Mouse (Mus musculus): ENCODE measurements at regions not wholly inside any gene's neighbourhood (a gene's known extent, or its start where the extent isn't known, plus 50 kb on each side); places are given as distances from the start of the nearest gene placed in this dataset.

- DNase-seq (ENCODE audit: low spot score) = no peak
- Histone ChIP-seq H3K4me2 (ENCODE audit: low read depth, severe bottlenecking) (no peak overlapping the region), H3K27ac (replicated peaks; ENCODE audit: low read depth, low read length) (no peak overlapping the region), H3K4me3 (ENCODE audit: low read depth, low read length) (no peak overlapping the region), H3K27me3 (ENCODE audit: control insufficient read depth, insufficient read depth, low read length) (no peaks in the 10 kb centered on the region), H3K9me3 (ENCODE audit: control insufficient read depth, low read length) (no peaks in the 10 kb centered on the region), H3K4me1 (ENCODE audit: control insufficient read depth, insufficient read depth, low read length) (peaks cover 4% of the 10 kb centered on the region; the same call in 1 of the 2 replicates), H3K36me3 (ENCODE audit: control insufficient read depth, insufficient read depth, low read length) (no peaks in the 10 kb centered on the region), H3K9ac (ENCODE audit: low read length) (no peak overlapping the region)
- WGBS = 87% methylated on average over 17 of the region's 17 CpGs
- no peak for ATAC-seq (ENCODE audit: insufficient number of reproducible peaks, low FRiP score, low TSS enrichment, low read depth)
Measured at GRCm38 (mm10) chr16:73367226-73367840, 1044.3 kb downstream of the Robo2 start.

- ATAC-seq (ENCODE audit: insufficient number of reproducible peaks, low FRiP score, low TSS enrichment, low read depth) (peak; percentile 44; the same call in 1 of the 2 replicates), DNase-seq (ENCODE audit: low spot score) (peak; percentile 45)
- no peak overlapping the region for H3K27ac ChIP-seq (replicated peaks; ENCODE audit: low read depth, low read length)
- no peaks in the 10 kb centered on the region for H3K4me1 ChIP-seq (ENCODE audit: control insufficient read depth, insufficient read depth, low read length)
- H3K4me2 ChIP-seq (ENCODE audit: low read depth, severe bottlenecking) = no peak overlapping the region
- no peak overlapping the region for H3K4me3 ChIP-seq (ENCODE audit: low read depth, low read length)
- no peaks in the 10 kb centered on the region for H3K36me3 ChIP-seq (ENCODE audit: control insufficient read depth, insufficient read depth, low read length)
- WGBS = 22% methylated on average over 5 of the region's 5 CpGs
- no peaks in the 10 kb centered on the region for H3K27me3 ChIP-seq (ENCODE audit: control insufficient read depth, insufficient read depth, low read length)
- no peak overlapping the region for H3K9ac ChIP-seq (ENCODE audit: low read length)
- no peaks in the 10 kb centered on the region for H3K9me3 ChIP-seq (ENCODE audit: control insufficient read depth, low read length)
Measured at GRCm38 (mm10) chr16:73350698-73351097, 1042.6 kb downstream of the Robo1 start.

GRCm38 (mm10) chr16:73343941-73344340 lies 1035.8 kb downstream of the Robo1 start:
- Histone ChIP-seq H3K4me2 (ENCODE audit: low read depth, severe bottlenecking) (no peak overlapping the region), H3K27me3 (ENCODE audit: control insufficient read depth, insufficient read depth, low read length) (no peaks in the 10 kb centered on the region), H3K27ac (replicated peaks; ENCODE audit: low read depth, low read length) (no peak overlapping the region), H3K4me1 (ENCODE audit: control insufficient read depth, insufficient read depth, low read length) (no peaks in the 10 kb centered on the region), H3K9ac (ENCODE audit: low read length) (no peak overlapping the region), H3K9me3 (ENCODE audit: control insufficient read depth, low read length) (no peaks in the 10 kb centered on the region), H3K4me3 (ENCODE audit: low read depth, low read length) (no peak overlapping the region), H3K36me3 (ENCODE audit: control insufficient read depth, insufficient read depth, low read length) (no peaks in the 10 kb centered on the region)
- DNase-seq (ENCODE audit: low spot score) (no peak), ATAC-seq (ENCODE audit: insufficient number of reproducible peaks, low FRiP score, low TSS enrichment, low read depth) (no peak; the same call in 1 of the 2 replicates)
- WGBS = 46% methylated on average over 1 of the region's 1 CpGs

- Histone ChIP-seq H3K27ac (replicated peaks; ENCODE audit: low read depth, low read length) (no peak overlapping the region), H3K9ac (ENCODE audit: low read length) (no peak overlapping the region), H3K4me3 (ENCODE audit: low read depth, low read length) (no peak overlapping the region), H3K36me3 (ENCODE audit: control insufficient read depth, insufficient read depth, low read length) (no peaks in the 10 kb centered on the region), H3K4me1 (ENCODE audit: control insufficient read depth, insufficient read depth, low read length) (no peaks in the 10 kb centered on the region), H3K27me3 (ENCODE audit: control insufficient read depth, insufficient read depth, low read length) (no peaks in the 10 kb centered on the region), H3K4me2 (ENCODE audit: low read depth, severe bottlenecking) (no peak overlapping the region), H3K9me3 (ENCODE audit: control insufficient read depth, low read length) (no peaks in the 10 kb centered on the region)
- WGBS = 79% methylated on average over 3 of the region's 3 CpGs
- ATAC-seq (ENCODE audit: insufficient number of reproducible peaks, low FRiP score, low TSS enrichment, low read depth) (no peak), DNase-seq (ENCODE audit: low spot score) (no peak)
Measured at GRCm38 (mm10) chr16:73343531-73343930, 1035.4 kb downstream of the Robo1 start.

GRCm38 (mm10) chr16:73317644-73318043 lies 1009.5 kb downstream of the Robo1 start:
- DNase-seq (ENCODE audit: low spot score) = no peak
- no peaks in the 10 kb centered on the region for H3K36me3 ChIP-seq (ENCODE audit: control insufficient read depth, insufficient read depth, low read length)
- H3K4me3 ChIP-seq (ENCODE audit: low read depth, low read length) = no peak overlapping the region
- 97% methylated on average over 2 of the region's 2 CpGs for WGBS
- no peaks in the 10 kb centered on the region for H3K27me3 ChIP-seq (ENCODE audit: control insufficient read depth, insufficient read depth, low read length)
- no peak overlapping the region for H3K4me2 ChIP-seq (ENCODE audit: low read depth, severe bottlenecking)
- H3K27ac ChIP-seq (replicated peaks; ENCODE audit: low read depth, low read length) = no peak overlapping the region
- no peaks in the 10 kb centered on the region for H3K9me3 ChIP-seq (ENCODE audit: control insufficient read depth, low read length)
- H3K4me1 ChIP-seq (ENCODE audit: control insufficient read depth, insufficient read depth, low read length) = no peaks in the 10 kb centered on the region
- H3K9ac ChIP-seq (ENCODE audit: low read length) = no peak overlapping the region
- ATAC-seq (ENCODE audit: insufficient number of reproducible peaks, low FRiP score, low TSS enrichment, low read depth) = no peak

- Histone ChIP-seq H3K4me1 (ENCODE audit: control insufficient read depth, insufficient read depth, low read length) (no peaks in the 10 kb centered on the region), H3K9ac (ENCODE audit: low read length) (no peak overlapping the region), H3K4me3 (ENCODE audit: low read depth, low read length) (no peak overlapping the region), H3K36me3 (ENCODE audit: control insufficient read depth, insufficient read depth, low read length) (no peaks in the 10 kb centered on the region), H3K4me2 (ENCODE audit: low read depth, severe bottlenecking) (no peak overlapping the region), H3K27me3 (ENCODE audit: control insufficient read depth, insufficient read depth, low read length) (no peaks in the 10 kb centered on the region), H3K9me3 (ENCODE audit: control insufficient read depth, low read length) (no peaks in the 10 kb centered on the region), H3K27ac (replicated peaks; ENCODE audit: low read depth, low read length) (no peak overlapping the region)
- DNase-seq (ENCODE audit: low spot score) = no peak
- 73% methylated on average over 5 of the region's 5 CpGs for WGBS
- no peak for ATAC-seq (ENCODE audit: insufficient number of reproducible peaks, low FRiP score, low TSS enrichment, low read depth)
Measured at GRCm38 (mm10) chr16:73310096-73310495, 1002.0 kb downstream of the Robo1 start.

GRCm38 (mm10) chr16:73279951-73280350 lies 971.8 kb downstream of the Robo1 start:
- Histone ChIP-seq H3K4me1 (ENCODE audit: control insufficient read depth, insufficient read depth, low read length) (no peaks in the 10 kb centered on the region), H3K9me3 (ENCODE audit: control insufficient read depth, low read length) (no peaks in the 10 kb centered on the region), H3K27me3 (ENCODE audit: control insufficient read depth, insufficient read depth, low read length) (no peaks in the 10 kb centered on the region), H3K36me3 (ENCODE audit: control insufficient read depth, insufficient read depth, low read length) (no peaks in the 10 kb centered on the region), H3K27ac (replicated peaks; ENCODE audit: low read depth, low read length) (no peak overlapping the region), H3K4me3 (ENCODE audit: low read depth, low read length) (no peak overlapping the region), H3K9ac (ENCODE audit: low read length) (no peak overlapping the region), H3K4me2 (ENCODE audit: low read depth, severe bottlenecking) (peak overlapping the region; percentile 10; the same call in 1 of the 2 replicates)
- ATAC-seq (ENCODE audit: insufficient number of reproducible peaks, low FRiP score, low TSS enrichment, low read depth) (no peak), DNase-seq (ENCODE audit: low spot score) (no peak)
- 24% methylated on average over 11 of the region's 11 CpGs for WGBS

- DNase-seq (ENCODE audit: low spot score) (no peak), ATAC-seq (ENCODE audit: insufficient number of reproducible peaks, low FRiP score, low TSS enrichment, low read depth) (no peak)
- no peak overlapping the region for H3K9ac ChIP-seq (ENCODE audit: low read length)
- no peak overlapping the region for H3K4me2 ChIP-seq (ENCODE audit: low read depth, severe bottlenecking)
- H3K9me3 ChIP-seq (ENCODE audit: control insufficient read depth, low read length) = no peaks in the 10 kb centered on the region
- H3K4me1 ChIP-seq (ENCODE audit: control insufficient read depth, insufficient read depth, low read length) = no peaks in the 10 kb centered on the region
- H3K27me3 ChIP-seq (ENCODE audit: control insufficient read depth, insufficient read depth, low read length) = no peaks in the 10 kb centered on the region
- WGBS = 87% methylated on average over 1 of the region's 1 CpGs
- no peaks in the 10 kb centered on the region for H3K36me3 ChIP-seq (ENCODE audit: control insufficient read depth, insufficient read depth, low read length)
- H3K4me3 ChIP-seq (ENCODE audit: low read depth, low read length) = no peak overlapping the region
- no peak overlapping the region for H3K27ac ChIP-seq (replicated peaks; ENCODE audit: low read depth, low read length)
Measured at GRCm38 (mm10) chr16:73259691-73260090, 951.6 kb downstream of the Robo1 start.

GRCm38 (mm10) chr16:73259283-73259682 lies 951.2 kb downstream of the Robo1 start:
- no peaks in the 10 kb centered on the region for H3K9me3 ChIP-seq (ENCODE audit: control insufficient read depth, low read length)
- ATAC-seq (ENCODE audit: insufficient number of reproducible peaks, low FRiP score, low TSS enrichment, low read depth) (no peak), DNase-seq (ENCODE audit: low spot score) (no peak)
- no peak overlapping the region for H3K4me2 ChIP-seq (ENCODE audit: low read depth, severe bottlenecking)
- 89% methylated on average over 3 of the region's 3 CpGs for WGBS
- no peak overlapping the region for H3K9ac ChIP-seq (ENCODE audit: low read length)
- no peaks in the 10 kb centered on the region for H3K36me3 ChIP-seq (ENCODE audit: control insufficient read depth, insufficient read depth, low read length)
- H3K27me3 ChIP-seq (ENCODE audit: control insufficient read depth, insufficient read depth, low read length) = no peaks in the 10 kb centered on the region
- no peaks in the 10 kb centered on the region for H3K4me1 ChIP-seq (ENCODE audit: control insufficient read depth, insufficient read depth, low read length)
- no peak overlapping the region for H3K27ac ChIP-seq (replicated peaks; ENCODE audit: low read depth, low read length)
- H3K4me3 ChIP-seq (ENCODE audit: low read depth, low read length) = no peak overlapping the region

Measured in limb, embryonic 11.5 days (tissue).